Mouse (Mus musculus): ENCODE measurements around the gene Btg1. TPM values are rescaled to one million over a fixed set of nuclear protein-coding genes. Genes with fewer than 3 reads are reported as not detected.
A peak's percentile ranks its signal among the peaks of the same experiment; 100 is the strongest.

The Btg1 gene
- polyA plus RNA-seq, 1 experiment from 2014 or later = 59.3 TPM

DNA sequence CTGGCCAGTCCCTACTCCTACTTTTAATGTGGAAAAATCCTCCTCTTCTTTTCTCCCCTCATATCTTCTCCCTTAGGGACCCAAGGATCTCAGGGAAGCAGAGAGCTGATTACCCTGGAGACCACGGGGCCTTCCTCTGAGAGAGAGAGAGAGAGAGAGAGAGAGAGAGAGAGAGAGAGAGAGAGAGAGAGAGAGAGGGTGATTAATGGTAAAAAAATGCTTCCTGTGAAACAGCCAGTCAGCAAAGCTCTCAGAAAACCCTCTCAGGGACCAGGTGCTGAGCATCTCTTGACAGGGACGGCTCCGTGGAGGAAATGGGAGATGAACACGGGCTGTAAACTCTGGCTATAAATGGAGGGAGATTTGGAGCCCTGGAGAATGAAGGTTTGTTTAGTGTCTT is 18.7 kb downstream of the Btg1 start:
- Histone ChIP-seq H3K36me3 (no peaks in the 10 kb centered on the region), H3K27me3 (no peaks in the 10 kb centered on the region), H3K9ac (no peak overlapping the region), H3K4me2 (no peak overlapping the region), H3K27ac (no peak overlapping the region), H3K4me1 (no peaks in the 10 kb centered on the region), H3K4me3 (no peak overlapping the region), H3K9me3 (no peaks in the 10 kb centered on the region)
- ATAC-seq (ENCODE audit: borderline replicate concordance, extremely low read depth, low FRiP score, low TSS enrichment) = no peak
- 5% methylated on average over 4 of the region's 4 CpGs for WGBS

DNA sequence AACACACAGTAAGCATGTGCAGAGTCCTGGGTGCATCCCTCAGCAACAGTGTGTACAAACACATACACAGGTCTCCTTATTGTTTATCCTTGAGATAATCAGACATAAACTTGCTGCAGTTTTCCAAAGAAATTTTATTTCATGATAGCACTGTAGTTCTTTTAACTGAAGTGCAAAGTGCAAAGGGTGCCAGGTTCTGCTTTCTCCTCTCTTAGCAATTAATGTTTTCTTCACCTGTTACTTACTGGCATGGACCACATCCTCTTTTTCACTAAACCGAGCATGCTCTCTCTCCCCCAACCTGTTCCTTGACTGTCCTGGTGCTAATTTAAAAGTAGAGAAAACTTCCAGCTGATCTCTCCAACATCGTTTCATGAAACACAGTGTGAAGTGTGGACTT is 21.7 kb downstream of the Btg1 start:
- no peak for ATAC-seq (ENCODE audit: borderline replicate concordance, extremely low read depth, low FRiP score, low TSS enrichment)
- Histone ChIP-seq H3K9me3 (no peaks in the 10 kb centered on the region), H3K4me3 (no peak overlapping the region), H3K4me2 (no peak overlapping the region), H3K36me3 (no peaks in the 10 kb centered on the region), H3K4me1 (peaks cover 14% of the 10 kb centered on the region), H3K27ac (no peak overlapping the region), H3K27me3 (no peaks in the 10 kb centered on the region), H3K9ac (no peak overlapping the region)
- WGBS = 69% methylated on average over 2 of the region's 2 CpGs

DNA sequence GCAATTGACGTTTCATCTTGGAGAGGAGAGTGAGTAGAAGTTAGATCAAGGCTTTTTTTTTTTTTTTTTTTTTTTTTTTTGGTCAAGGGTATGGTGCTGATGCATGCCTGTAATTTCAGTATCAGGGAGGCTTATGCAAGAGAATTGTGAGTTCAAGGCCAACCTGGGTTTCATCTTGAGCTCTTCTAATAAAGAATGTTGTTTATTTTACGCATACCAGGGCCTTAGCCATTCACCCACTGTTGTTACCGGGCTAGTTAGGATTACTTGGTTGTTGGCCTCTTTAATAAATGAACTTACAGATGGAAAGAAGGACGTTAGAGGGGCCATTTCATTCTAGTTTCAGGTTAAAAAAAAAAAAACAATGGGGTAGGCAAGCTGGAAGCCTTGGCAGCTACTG is 25.2 kb downstream of the Btg1 start:
- Histone ChIP-seq H3K27ac (peak overlapping the region; percentile 75), H3K36me3 (no peaks in the 10 kb centered on the region)
- WGBS = 35% methylated on average over 4 of the region's 4 CpGs

DNA sequence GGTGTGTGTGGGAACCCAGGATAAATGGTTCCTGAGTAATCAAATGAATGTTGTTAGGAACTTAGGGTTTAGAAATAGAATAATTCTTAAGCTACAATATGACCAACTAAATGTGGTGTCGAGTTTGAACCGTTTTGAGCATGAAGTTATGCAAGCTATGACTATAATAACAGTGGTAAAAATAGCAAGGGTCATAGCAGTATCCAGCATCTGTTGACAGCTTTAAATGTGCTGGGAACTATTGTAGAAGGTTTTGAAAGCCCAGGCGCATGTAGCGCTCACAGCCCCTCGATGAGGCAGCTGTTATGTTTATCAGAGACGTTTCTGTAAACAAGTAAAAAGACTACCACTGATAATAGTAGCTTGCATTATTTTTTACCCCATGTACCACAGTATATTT is 25.9 kb downstream of the Btg1 start:
- peak; percentile 81; the same call in 1 of the 2 replicates for ATAC-seq (ENCODE audit: borderline replicate concordance, extremely low read depth, low FRiP score, low TSS enrichment)
- Histone ChIP-seq H3K4me2 (no peak overlapping the region), H3K27me3 (no peaks in the 10 kb centered on the region), H3K36me3 (no peaks in the 10 kb centered on the region), H3K9ac (no peak overlapping the region), H3K27ac (peak overlapping the region; percentile 75), H3K4me1 (peaks cover 40% of the 10 kb centered on the region), H3K4me3 (no peak overlapping the region), H3K9me3 (no peaks in the 10 kb centered on the region)
- 31% methylated on average over 6 of the region's 6 CpGs for WGBS

More for the DNA sequence above, 25.2 kb downstream of the Btg1 start:
- no peak overlapping the region for H3K9ac ChIP-seq
- ATAC-seq (ENCODE audit: borderline replicate concordance, extremely low read depth, low FRiP score, low TSS enrichment) = no peak
- peaks cover 35% of the 10 kb centered on the region for H3K4me1 ChIP-seq
- H3K27me3 ChIP-seq = no peaks in the 10 kb centered on the region
- H3K4me3 ChIP-seq = no peak overlapping the region
- H3K4me2 ChIP-seq = no peak overlapping the region
- H3K9me3 ChIP-seq = no peaks in the 10 kb centered on the region

DNA sequence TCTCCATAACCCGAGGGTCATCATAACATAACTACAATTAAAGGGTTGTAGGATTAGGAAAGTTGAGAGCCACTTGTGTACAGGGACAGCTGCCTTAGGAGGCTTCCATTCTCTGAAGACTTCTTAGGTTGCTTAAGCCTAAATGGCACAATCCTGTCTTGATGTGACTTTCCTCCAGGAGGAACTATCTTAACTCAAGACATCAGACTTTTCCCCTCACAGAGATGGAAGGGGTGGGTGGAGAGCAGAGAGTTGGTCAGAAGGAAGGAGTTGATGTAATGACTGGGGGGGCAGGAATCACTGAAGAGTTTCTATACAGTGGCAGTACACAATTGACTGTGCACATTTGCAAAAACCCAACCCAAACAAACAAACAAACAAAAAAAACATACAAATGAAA is 28.4 kb downstream of the Btg1 start:
- no peak overlapping the region for H3K27ac ChIP-seq
- H3K4me1 ChIP-seq = peaks cover 46% of the 10 kb centered on the region
- no peak overlapping the region for H3K4me3 ChIP-seq
- H3K9ac ChIP-seq = no peak overlapping the region
- H3K9me3 ChIP-seq = no peaks in the 10 kb centered on the region
- no peak for ATAC-seq (ENCODE audit: borderline replicate concordance, extremely low read depth, low FRiP score, low TSS enrichment)
- H3K4me2 ChIP-seq = no peak overlapping the region
- H3K27me3 ChIP-seq = no peaks in the 10 kb centered on the region
- no peaks in the 10 kb centered on the region for H3K36me3 ChIP-seq
- WGBS = 80% methylated on average over 1 of the region's 1 CpGs

DNA sequence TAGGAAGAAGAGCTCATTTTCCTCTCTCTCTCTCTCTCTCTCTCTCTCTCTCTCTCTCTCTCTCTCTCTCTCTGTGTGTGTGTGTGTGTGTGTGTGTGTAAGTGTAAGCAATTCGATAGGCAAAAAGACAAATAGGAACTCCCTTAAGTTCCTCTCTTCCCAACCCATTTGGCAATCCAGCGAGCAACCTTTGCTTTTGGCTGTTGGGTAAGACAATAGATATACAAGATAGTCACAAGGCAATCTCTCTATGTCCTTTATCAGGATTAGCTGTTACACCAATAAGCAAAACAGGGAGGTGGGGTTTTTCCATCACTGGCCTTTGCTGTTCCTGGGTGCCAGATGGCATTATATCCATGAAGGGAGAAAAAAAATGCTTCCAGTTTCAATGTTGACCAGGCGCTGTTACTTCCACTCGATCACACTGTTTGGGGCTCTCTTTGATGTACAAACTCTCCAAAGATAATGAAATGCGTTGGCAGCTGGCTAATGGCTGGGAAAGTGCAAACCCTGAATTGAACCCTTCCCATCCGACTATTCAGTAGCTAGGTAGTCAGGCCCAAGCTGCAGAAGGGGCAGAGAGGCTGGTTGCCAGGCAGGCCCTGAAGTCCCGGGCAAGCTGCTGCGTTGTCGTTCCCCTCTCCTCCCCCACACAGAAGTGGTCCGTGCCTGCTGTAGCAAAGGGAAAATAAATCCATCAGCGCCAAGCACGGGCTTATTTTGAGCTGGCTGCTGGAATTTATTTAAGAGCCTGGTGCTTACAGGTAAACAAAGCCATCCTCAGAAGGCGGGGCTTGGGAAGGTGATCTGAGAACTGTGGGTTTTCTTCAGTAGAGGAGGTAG is 29.4 kb downstream of the Btg1 start:
- H3K9me3 ChIP-seq = no peaks in the 10 kb centered on the region
- 11% methylated on average over 13 of the region's 13 CpGs for WGBS
- H3K4me2 ChIP-seq = peak overlapping the region; percentile 42
- peak; percentile 57; the same call in 1 of the 2 replicates for ATAC-seq (ENCODE audit: borderline replicate concordance, extremely low read depth, low FRiP score, low TSS enrichment)
- H3K27ac ChIP-seq = peak overlapping the region; percentile 60
- peaks cover 46% of the 10 kb centered on the region for H3K4me1 ChIP-seq
- H3K4me3 ChIP-seq = no peak overlapping the region
- H3K9ac ChIP-seq = no peak overlapping the region
- no peaks in the 10 kb centered on the region for H3K27me3 ChIP-seq
- H3K36me3 ChIP-seq = no peaks in the 10 kb centered on the region

DNA sequence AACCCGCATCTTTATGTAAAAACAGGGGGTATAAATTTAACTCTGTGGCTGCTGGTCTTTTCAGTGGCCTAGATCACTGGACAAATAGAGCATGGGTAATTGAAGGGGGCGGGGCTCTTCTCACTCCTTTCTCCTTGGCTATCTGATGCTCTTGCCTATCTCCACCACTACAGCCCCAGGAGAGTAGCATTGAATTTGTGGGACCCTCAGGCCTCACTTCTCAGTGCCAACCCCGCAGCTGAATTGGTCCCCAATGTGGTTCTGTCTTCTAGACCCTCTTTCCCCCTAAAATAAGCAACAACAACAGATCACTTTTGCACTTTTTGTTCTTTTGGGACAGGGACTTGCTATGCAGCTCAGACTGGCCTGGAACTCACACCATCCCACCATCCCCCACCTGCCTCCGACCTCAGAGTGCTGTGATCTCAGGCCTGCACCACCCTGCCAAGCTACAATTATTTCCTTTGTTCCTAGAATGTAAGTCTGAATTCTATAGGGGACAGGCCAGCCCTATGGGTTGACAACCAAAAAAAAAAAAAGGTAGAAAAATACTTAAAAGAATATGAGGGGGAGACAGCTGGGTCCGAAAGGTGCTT is 30.2 kb downstream of the Btg1 start:
- no peaks in the 10 kb centered on the region for H3K36me3 ChIP-seq
- no peaks in the 10 kb centered on the region for H3K27me3 ChIP-seq
- ATAC-seq (ENCODE audit: borderline replicate concordance, extremely low read depth, low FRiP score, low TSS enrichment) = no peak
- no peaks in the 10 kb centered on the region for H3K9me3 ChIP-seq
- peak overlapping the region; percentile 42 for H3K4me2 ChIP-seq
- peak overlapping the region; percentile 60 for H3K27ac ChIP-seq
- H3K4me3 ChIP-seq = no peak overlapping the region
- 51% methylated on average over 5 of the region's 5 CpGs for WGBS
- no peak overlapping the region for H3K9ac ChIP-seq
- H3K4me1 ChIP-seq = peaks cover 45% of the 10 kb centered on the region

DNA sequence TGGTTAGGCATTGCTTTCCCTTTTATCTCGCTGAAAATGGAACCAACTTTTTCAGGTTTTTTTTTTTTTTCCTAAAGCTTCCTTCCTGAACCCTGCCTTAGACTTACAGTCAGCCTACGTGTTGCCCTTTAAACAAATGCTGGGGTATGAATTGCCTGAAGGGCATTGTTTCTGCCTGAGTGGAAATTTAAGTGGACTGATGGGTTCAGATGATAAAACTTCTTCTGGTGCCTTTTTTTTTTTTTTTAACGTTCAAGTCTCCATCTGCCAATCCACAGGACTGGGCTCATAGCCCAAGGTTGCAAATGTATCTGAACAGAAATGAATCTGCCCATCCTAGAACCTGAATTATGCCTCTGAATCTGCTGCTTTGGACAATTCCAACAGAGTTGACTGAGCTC is 31.4 kb downstream of the Btg1 start:
- H3K9ac ChIP-seq = no peak overlapping the region
- WGBS = 44% methylated on average over 3 of the region's 3 CpGs
- no peaks in the 10 kb centered on the region for H3K36me3 ChIP-seq
- no peak overlapping the region for H3K4me2 ChIP-seq
- H3K9me3 ChIP-seq = no peaks in the 10 kb centered on the region
- no peak overlapping the region for H3K27ac ChIP-seq
- no peak for ATAC-seq (ENCODE audit: borderline replicate concordance, extremely low read depth, low FRiP score, low TSS enrichment)
- no peak overlapping the region for H3K4me3 ChIP-seq
- no peaks in the 10 kb centered on the region for H3K27me3 ChIP-seq
- peaks cover 34% of the 10 kb centered on the region for H3K4me1 ChIP-seq

DNA sequence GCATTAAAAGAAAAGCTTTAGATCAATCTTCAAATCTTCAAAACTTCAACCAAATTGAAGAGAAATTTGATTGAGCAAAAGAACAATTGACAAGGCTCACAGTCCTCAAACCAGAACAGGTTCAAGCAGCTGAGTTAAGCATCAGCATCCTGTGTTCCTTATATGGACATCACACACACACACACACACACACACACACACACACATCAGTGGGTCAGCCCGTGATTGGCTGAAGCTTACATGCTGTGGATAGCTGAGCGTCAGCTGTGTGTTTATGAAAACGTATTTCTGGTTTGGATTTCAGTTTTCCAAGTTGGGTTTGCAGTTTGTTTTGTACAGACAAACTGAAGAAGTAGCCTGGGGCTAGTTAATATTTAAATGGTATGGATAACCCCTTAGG is 32.7 kb downstream of the Btg1 start:
- no peaks in the 10 kb centered on the region for H3K36me3 ChIP-seq
- H3K9ac ChIP-seq = no peak overlapping the region
- no peak overlapping the region for H3K4me3 ChIP-seq
- no peaks in the 10 kb centered on the region for H3K27me3 ChIP-seq
- H3K9me3 ChIP-seq = no peaks in the 10 kb centered on the region
- no peak overlapping the region for H3K4me2 ChIP-seq
- ATAC-seq (ENCODE audit: borderline replicate concordance, extremely low read depth, low FRiP score, low TSS enrichment) = no peak
- H3K4me1 ChIP-seq = peaks cover 28% of the 10 kb centered on the region
- H3K27ac ChIP-seq = no peak overlapping the region
- 67% methylated on average over 3 of the region's 3 CpGs for WGBS

DNA sequence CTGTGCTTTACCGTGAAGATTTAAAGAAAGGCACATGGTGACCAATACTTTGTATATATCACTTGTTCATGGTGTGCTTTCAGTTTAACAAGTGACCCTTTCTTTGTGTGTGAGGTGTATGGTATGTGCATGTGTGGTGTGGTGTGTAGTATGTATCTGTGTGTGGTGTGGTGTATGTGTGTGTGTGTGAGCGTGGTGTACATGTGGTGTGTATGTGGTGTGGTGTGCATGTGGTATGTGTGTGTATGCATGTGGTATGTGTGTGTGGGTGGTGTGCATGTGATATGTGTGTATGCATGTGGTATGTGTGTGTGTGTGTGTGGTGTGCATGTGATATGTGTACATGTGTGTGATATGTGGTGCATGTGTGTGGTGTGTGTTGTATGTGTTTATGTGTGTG is 35.6 kb downstream of the Btg1 start:
- no peak overlapping the region; the same call in 1 of the 2 replicates for H3K27ac ChIP-seq
- no peaks in the 10 kb centered on the region for H3K9me3 ChIP-seq
- no peaks in the 10 kb centered on the region for H3K36me3 ChIP-seq
- 77% methylated on average over 2 of the region's 2 CpGs for WGBS
- H3K9ac ChIP-seq = no peak overlapping the region
- H3K27me3 ChIP-seq = no peaks in the 10 kb centered on the region
- H3K4me3 ChIP-seq = no peak overlapping the region
- peaks cover 24% of the 10 kb centered on the region; the same call in 1 of the 2 replicates for H3K4me1 ChIP-seq
- H3K4me2 ChIP-seq = no peak overlapping the region
- ATAC-seq (ENCODE audit: borderline replicate concordance, extremely low read depth, low FRiP score, low TSS enrichment) = no peak

DNA sequence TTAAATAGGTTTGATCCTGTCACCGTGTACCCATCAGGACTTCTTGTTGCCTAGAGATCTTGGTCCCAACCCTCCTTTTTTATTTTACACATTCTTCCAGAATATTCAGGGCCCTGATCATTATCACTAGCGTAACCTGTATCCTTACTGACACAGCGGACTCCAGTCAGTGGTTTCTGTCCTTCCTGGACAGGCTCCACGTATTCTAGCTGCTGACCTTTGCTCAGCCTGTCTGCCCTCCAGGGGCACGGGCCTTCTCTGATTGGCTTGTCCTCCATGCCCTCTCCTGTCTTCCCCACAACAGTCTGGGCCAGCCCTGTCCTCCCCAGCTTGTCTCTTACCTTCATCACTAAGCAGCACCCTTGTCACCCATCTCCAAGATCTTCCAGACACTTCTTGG is 36.2 kb downstream of the Btg1 start:
- H3K27me3 ChIP-seq = no peaks in the 10 kb centered on the region
- no peak overlapping the region for H3K4me2 ChIP-seq
- no peak overlapping the region for H3K9ac ChIP-seq
- no peaks in the 10 kb centered on the region for H3K9me3 ChIP-seq
- H3K27ac ChIP-seq = no peak overlapping the region
- peaks cover 21% of the 10 kb centered on the region; the same call in 1 of the 2 replicates for H3K4me1 ChIP-seq
- no peak overlapping the region for H3K4me3 ChIP-seq
- WGBS = 84% methylated on average over 5 of the region's 5 CpGs
- ATAC-seq (ENCODE audit: borderline replicate concordance, extremely low read depth, low FRiP score, low TSS enrichment) = no peak
- no peaks in the 10 kb centered on the region for H3K36me3 ChIP-seq

DNA sequence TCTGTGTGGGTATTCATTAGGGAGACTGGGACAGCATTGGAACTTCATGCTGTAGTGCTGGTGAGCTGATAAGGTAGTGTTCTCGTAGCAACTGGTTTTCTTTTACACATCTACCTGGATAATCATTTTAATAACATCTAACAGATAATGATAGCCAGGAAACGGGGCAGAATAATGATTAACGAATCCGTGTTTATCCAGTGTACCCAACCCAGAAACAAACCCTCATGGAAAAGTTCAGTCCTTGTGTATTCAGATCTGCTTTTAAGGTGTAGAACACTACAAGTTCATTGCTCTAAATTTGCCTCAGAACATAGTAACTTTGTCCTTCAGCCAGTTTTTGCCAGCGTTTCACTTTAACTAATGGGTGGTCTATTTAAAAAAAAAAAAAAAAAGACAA is 37.3 kb downstream of the Btg1 start:
- Histone ChIP-seq H3K4me1 (peaks cover 16% of the 10 kb centered on the region; the same call in 1 of the 2 replicates), H3K4me2 (no peak overlapping the region), H3K36me3 (no peaks in the 10 kb centered on the region), H3K9me3 (no peaks in the 10 kb centered on the region), H3K27me3 (no peaks in the 10 kb centered on the region), H3K27ac (peak overlapping the region; percentile 54), H3K4me3 (no peak overlapping the region), H3K9ac (no peak overlapping the region)
- ATAC-seq (ENCODE audit: borderline replicate concordance, extremely low read depth, low FRiP score, low TSS enrichment) = no peak
- 69% methylated on average over 5 of the region's 5 CpGs for WGBS
